8 mouse cellular contexts compared by ENCODE assay signal in genomic region chr11:33176525-33177245, GRCm38 (mm10). TPM values are rescaled to one million over a fixed set of nuclear protein-coding genes. Genes with fewer than 3 reads are reported as not detected.
DNase-seq lines count a peak whose midpoint lies in the region; ATAC-seq and TF ChIP-seq lines count a peak whose summit lies in the region.

No protein-coding gene starts in this region.

- no peaks in the 10 kb centered on the region for H3K9me3 ChIP-seq in forebrain, embryonic 12.5 days
- H3K9me3 ChIP-seq in midbrain, embryonic 12.5 days = no peaks in the 10 kb centered on the region

- TF ChIP-seq POLR2A in thymus, adult 2 months (IDR thresholded peaks at IDR 0.05; ENCODE audit: control insufficient read depth, extremely low read depth, insufficient read depth, low read length, poor library complexity) = no peak

- H3K36me3 ChIP-seq in thymus, adult 2 months (ENCODE audit: control insufficient read depth, insufficient read depth, low read length) = no peaks in the 10 kb centered on the region
- H3K36me3 ChIP-seq in forebrain, embryonic 12.5 days (replicated peaks) = no peaks in the 10 kb centered on the region
- H3K36me3 ChIP-seq in midbrain, embryonic 12.5 days = no peaks in the 10 kb centered on the region

- WGBS in thymus, adult 2 months = 39% methylated on average over 20 of the region's 20 CpGs
- 32% methylated on average over 20 of the region's 20 CpGs for WGBS in forebrain, embryonic 12.5 days
- 32% methylated on average over 20 of the region's 20 CpGs for WGBS in midbrain, embryonic 12.5 days

- peak; percentile 54 for DNase-seq in CD4-positive, CD25-positive, alpha-beta regulatory T cell, adult 2 months (ENCODE audit: low read depth, low spot score)
- DNase-seq in thymus, postnatal 25 days = peak; percentile 18
- no peak for DNase-seq in thymus, adult 2 months
- peak; percentile 57 to 70 for DNase-seq in kidney, postnatal 4 days
- no peak for DNase-seq in ovary, postnatal 36 days (ENCODE audit: low spot score)

- H3K4me3 ChIP-seq in thymus, adult 2 months (ENCODE audit: control insufficient read depth, insufficient read depth, low read length) = no peak overlapping the region
- H3K4me3 ChIP-seq in forebrain, embryonic 12.5 days (replicated peaks) = no peak overlapping the region
- H3K4me3 ChIP-seq in midbrain, embryonic 12.5 days = no peak overlapping the region

- no peak for TF ChIP-seq CTCF in thymus, adult 2 months (IDR thresholded peaks at IDR 0.05; ENCODE audit: borderline replicate concordance, control insufficient read depth, extremely low read depth, insufficient read depth, low read length, poor library complexity)

- no peak overlapping the region for H3K27ac ChIP-seq in thymus, adult 2 months (ENCODE audit: control insufficient read depth, insufficient read depth, low read length)
- H3K27ac ChIP-seq in forebrain, embryonic 12.5 days = no peak overlapping the region
- no peak overlapping the region for H3K27ac ChIP-seq in midbrain, embryonic 12.5 days (replicated peaks)

- no peak overlapping the region for H3K9ac ChIP-seq in forebrain, embryonic 12.5 days
- no peak overlapping the region for H3K9ac ChIP-seq in midbrain, embryonic 12.5 days (replicated peaks)

- no peaks in the 10 kb centered on the region; the same call in 1 of the 2 replicates for H3K27me3 ChIP-seq in thymus, adult 2 months (ENCODE audit: control insufficient read depth, insufficient read depth, low read length)
- peaks cover 41% of the 10 kb centered on the region for H3K27me3 ChIP-seq in forebrain, embryonic 12.5 days
- H3K27me3 ChIP-seq in midbrain, embryonic 12.5 days = peaks cover 42% of the 10 kb centered on the region

- no peak for ATAC-seq in CD4-positive, CD25-positive, alpha-beta regulatory T cell, adult 4 months
- ATAC-seq in forebrain, embryonic 12.5 days (ENCODE audit: low FRiP score) = peak; percentile 49; the same call in 1 of the 2 replicates
- peak; percentile 58; the same call in 1 of the 2 replicates for ATAC-seq in midbrain, embryonic 12.5 days (ENCODE audit: low FRiP score, low read depth)

- H3K4me2 ChIP-seq in forebrain, embryonic 12.5 days = no peak overlapping the region
- H3K4me2 ChIP-seq in midbrain, embryonic 12.5 days (replicated peaks) = no peak overlapping the region

- H3K4me1 ChIP-seq in thymus, adult 2 months (replicated peaks; ENCODE audit: control insufficient read depth, insufficient read depth, low read length) = no peaks in the 10 kb centered on the region
- peaks cover 16% of the 10 kb centered on the region for H3K4me1 ChIP-seq in forebrain, embryonic 12.5 days
- peaks cover 19% of the 10 kb centered on the region for H3K4me1 ChIP-seq in midbrain, embryonic 12.5 days

RNA-seq across cellular contexts. Expression of gene Npm1, which starts 13.7 kb away (rescaled TPM):
- 1,000 to 10,000 TPM; 1,268 to 1,417 TPM for polyA plus RNA-seq in CD4-positive, CD25-positive, alpha-beta regulatory T cell, adult 4 months (2017; shearing (Covaris generic))
- polyA plus RNA-seq in thymus, adult 2 months (2012; rRNA removed) = 166 and 186 TPM in 2 replicates
- 790 and 820 TPM in 2 replicates for polyA plus RNA-seq in forebrain, embryonic 12.5 days (2016; fragmentation: Nextera tagmentation; extraction: Ambion mirVana)
- 647 and 719 TPM in 2 replicates for polyA plus RNA-seq in midbrain, embryonic 12.5 days (2016; fragmentation: Nextera tagmentation; extraction: Ambion mirVana)

RNA-seq across cellular contexts. Expression of gene Tlx3, which starts 26.7 kb away (rescaled TPM):
- polyA plus RNA-seq in CD4-positive, CD25-positive, alpha-beta regulatory T cell, adult 4 months (2017; shearing (Covaris generic)) = not detected
- polyA plus RNA-seq in thymus, adult 2 months (2012; rRNA removed) = 0.08 TPM in 2 replicates
- polyA plus RNA-seq in forebrain, embryonic 12.5 days (2016; fragmentation: Nextera tagmentation; extraction: Ambion mirVana) = 0.32 TPM in 1 of 2 replicates, not detected in the other
- polyA plus RNA-seq in midbrain, embryonic 12.5 days (2016; fragmentation: Nextera tagmentation; extraction: Ambion mirVana) = 4.3 and 5.0 TPM in 2 replicates

RNA-seq across cellular contexts. Expression of gene Fgf18, which starts 29.5 kb away (rescaled TPM):
- polyA plus RNA-seq in CD4-positive, CD25-positive, alpha-beta regulatory T cell, adult 4 months (2017; shearing (Covaris generic)) = not detected
- polyA plus RNA-seq in thymus, adult 2 months (2012; rRNA removed) = 0.15 and 0.23 TPM in 2 replicates
- polyA plus RNA-seq in forebrain, embryonic 12.5 days (2016; fragmentation: Nextera tagmentation; extraction: Ambion mirVana) = 2.1 and 2.4 TPM in 2 replicates
- 3.0 and 3.6 TPM in 2 replicates for polyA plus RNA-seq in midbrain, embryonic 12.5 days (2016; fragmentation: Nextera tagmentation; extraction: Ambion mirVana)

Comparison
In these comparisons a context has a peak if more than half of its experiments do, and no peak if none do; other contexts are left out.
1. DNase-seq: peak in CD4-positive, CD25-positive, alpha-beta regulatory T cell, adult 2 months (single experiment), thymus, postnatal 25 days (single experiment) and kidney, postnatal 4 days (2 of 2); none in thymus, adult 2 months (single experiment) and ovary, postnatal 36 days (single experiment).